Mouse (Mus musculus) myocyte (in vitro differentiated cells): ENCODE data around the gene Olfr112.

Experiments
- CEBPB ChIP-seq: IDR thresholded peaks from 2 replicates; pipeline ENCODE4 v1.6.1; 2011; ENCODE audit warnings: mild to moderate bottlenecking, moderate library complexity; ENCODE audit not compliant: poor library complexity, insufficient read depth, severe bottlenecking
- E2F4 ChIP-seq: IDR thresholded peaks from one replicate; pipeline ENCODE4 v1.6.1; 2011; ENCODE audit warnings: mild to moderate bottlenecking, control low read depth, moderate library complexity; ENCODE audit not compliant: insufficient read depth
- MAX ChIP-seq: IDR thresholded peaks from one replicate; pipeline ENCODE4 v1.6.1; 2011; ENCODE audit warnings: low read depth, mild to moderate bottlenecking, control low read depth
- MYOD1 ChIP-seq, 3 experiments: IDR thresholded peaks; one replicate each; pipeline ENCODE4 v1.6.1; 2011; ENCODE audit warnings: control low read depth in 2 of 3, low read depth in 2 of 3, mild to moderate bottlenecking in 2 of 3, moderate library complexity in 1 of 3; ENCODE audit not compliant: insufficient read length in 2 of 3, control insufficient read depth in 1 of 3
- MYOG ChIP-seq, 3 experiments: IDR thresholded peaks; one replicate each; pipeline ENCODE4 v1.6.1; 2011; ENCODE audit warnings: control low read depth in 2 of 3, low read depth in 2 of 3, mild to moderate bottlenecking in 2 of 3; ENCODE audit not compliant: insufficient read length in 2 of 3, control insufficient read depth in 1 of 3, insufficient read depth in 1 of 3
- POLR2A ChIP-seq: IDR thresholded peaks from one replicate; pipeline ENCODE4 v1.6.1; 2011; ENCODE audit warnings: low read depth, mild to moderate bottlenecking, control low read depth, moderate library complexity; ENCODE audit not compliant: insufficient read length
- POLR2AphosphoS2 ChIP-seq: IDR thresholded peaks from one replicate; pipeline ENCODE4 v1.6.1; 2011; ENCODE audit warnings: low read depth, control low read depth; ENCODE audit not compliant: insufficient read length
- REST ChIP-seq: IDR thresholded peaks from one replicate; pipeline ENCODE4 v1.6.1; 2011; ENCODE audit warnings: mild to moderate bottlenecking, control low read depth, moderate library complexity; ENCODE audit not compliant: insufficient read depth, insufficient read length
- SRF ChIP-seq: IDR thresholded peaks from one replicate; pipeline ENCODE4 v1.6.1; 2011; ENCODE audit warnings: low read depth; ENCODE audit not compliant: control insufficient read depth, insufficient read length
- TCF12 ChIP-seq: IDR thresholded peaks from one replicate; pipeline ENCODE4 v1.6.1; 2011; ENCODE audit warnings: mild to moderate bottlenecking, control low read depth; ENCODE audit not compliant: poor library complexity, insufficient read depth, severe bottlenecking

DNA sequence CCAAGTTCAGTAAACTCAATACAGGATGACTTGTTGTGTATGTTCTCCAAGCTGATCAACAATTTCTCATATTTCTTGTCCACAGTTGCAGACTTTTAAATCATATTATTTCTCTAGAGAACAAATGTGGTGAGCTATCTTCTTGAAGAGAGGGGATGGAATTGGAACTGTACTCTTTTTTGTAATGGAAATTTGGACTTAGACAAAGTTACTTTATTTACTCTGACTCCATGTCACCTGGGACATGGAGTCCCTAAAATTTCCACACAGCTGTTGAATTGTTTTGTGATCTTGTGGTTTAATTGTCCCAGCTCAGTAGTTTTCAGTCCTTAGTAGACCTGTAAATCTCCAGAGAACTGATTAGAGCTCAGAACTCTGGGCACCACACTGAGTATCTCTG lies 23.4 kb upstream of the Olfr112 start, which contains the start of gene Olfr114:
- TF ChIP-seq TCF12 = no peak
- TF ChIP-seq POLR2A = no peak
- TF ChIP-seq CEBPB = no peak
- no peak for TF ChIP-seq REST
- TF ChIP-seq MYOG (IDR thresholded peaks at IDR 0.05; ENCODE audit: control insufficient read depth in 1 of 3, insufficient read depth in 1 of 3, insufficient read length in 2 of 3, low read depth in 2 of 3) = no peak
- no peak for TF ChIP-seq E2F4
- TF ChIP-seq SRF = no peak
- TF ChIP-seq MYOD1 (IDR thresholded peaks at IDR 0.05; ENCODE audit: control insufficient read depth in 1 of 3, insufficient read length in 2 of 3, low read depth in 2 of 3) = no peak
- no peak for TF ChIP-seq MAX
- TF ChIP-seq POLR2AphosphoS2 = no peak
